Mouse (Mus musculus) ES-Bruce4 (cell line): ENCODE measurements at regions not wholly inside any gene's neighbourhood (a gene's known extent, or its start where the extent isn't known, plus 50 kb on each side); places are given as distances from the start of the nearest gene placed in this dataset.

Experiments
- CTCF ChIP-seq: IDR thresholded peaks from one replicate; pipeline ENCODE4 v1.8.1; 2011; ENCODE audit warnings: low read depth, low read length
- POLR2A ChIP-seq: IDR thresholded peaks from one replicate; pipeline ENCODE4 v1.8.1; 2011; ENCODE audit warnings: low read length; ENCODE audit not compliant: insufficient read depth

GRCm38 (mm10) chr12:16261465-16261864, 349.3 kb downstream of the Lpin1 start:
- no peak for TF ChIP-seq CTCF
- TF ChIP-seq POLR2A: no peak
